Mouse (Mus musculus) heart, postnatal 0 days (tissue): ENCODE measurements around the gene Cox17.

Experiments
- CTCF ChIP-seq: IDR thresholded peaks from 2 replicates; pipeline ENCODE4 v1.5.1; 2016; ENCODE audit warnings: antibody characterized with exemption, control low read depth, low read depth
- EP300 ChIP-seq: IDR thresholded peaks from 2 replicates; pipeline ENCODE4 v1.6.1; 2016; ENCODE audit warnings: antibody characterized with exemption, low read depth

DNA sequence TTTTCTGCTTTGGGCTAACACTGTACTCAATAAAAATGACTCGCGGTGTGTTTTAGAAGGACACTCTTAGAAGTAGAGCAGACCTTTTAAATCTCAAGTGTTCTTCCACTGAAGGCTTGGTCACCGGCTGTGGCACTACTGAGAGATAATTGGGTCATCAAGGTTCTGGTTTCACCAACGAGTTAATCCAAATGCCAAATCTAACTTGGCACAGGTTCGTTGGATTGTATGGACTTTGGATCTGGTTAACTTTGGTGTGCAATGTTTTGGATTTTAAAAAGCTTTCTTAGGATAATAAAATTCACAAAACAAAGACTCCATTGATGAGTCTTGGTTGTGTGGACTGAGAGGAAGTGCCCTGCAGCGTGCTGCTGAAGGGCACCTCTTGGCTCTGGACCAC lies 48.4 kb upstream of the Cox17 start:
- TF ChIP-seq CTCF (no peak), EP300 (no peak)
